Mouse (Mus musculus) v-Abl transformed pro-B cells (cell line): ENCODE data around the gene Lpp.

Source experiments
- in situ Hi-C, 2 experiments: fragments of 400-800 bp; cut with MboI; formaldehyde crosslinking; loops; one replicate each; pipeline ENCODE4 v1.15.1; 2025; ENCODE audit not compliant: unreplicated experiment in 2 of 2

Lpp gene

DNA sequence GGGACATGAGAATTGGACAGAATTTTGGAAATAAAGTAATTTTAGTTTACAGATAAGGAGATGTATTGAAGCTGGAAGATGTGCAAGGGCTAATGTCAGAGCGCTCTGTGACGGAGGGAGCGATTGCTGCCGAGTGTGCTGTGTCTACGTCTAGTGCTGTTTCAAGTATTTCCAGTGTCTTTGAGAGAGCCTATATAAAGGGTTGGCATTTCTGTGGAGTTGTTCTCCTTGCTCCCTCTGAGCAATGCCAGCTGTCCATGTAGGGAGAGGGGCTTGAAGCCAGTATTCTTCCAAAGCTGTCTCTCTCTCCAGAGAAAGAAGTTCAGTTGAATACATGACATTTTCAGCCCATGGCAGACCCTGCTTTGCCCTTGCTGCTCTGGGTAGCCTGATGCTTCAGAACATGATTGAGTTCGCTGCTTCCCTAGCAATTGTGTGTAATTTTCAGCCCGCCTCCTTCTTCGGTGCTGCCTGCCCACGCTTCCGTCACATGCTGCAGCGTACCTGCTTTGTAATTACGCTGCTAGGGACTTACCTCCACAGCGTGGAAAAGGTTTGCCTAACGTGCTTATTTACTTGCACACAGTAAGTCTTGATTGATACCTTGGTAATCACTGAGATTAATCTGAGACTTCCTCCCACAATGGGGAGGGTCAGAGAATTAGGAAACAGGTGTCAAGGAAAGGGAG lies 207.1 kb downstream of the Lpp start:
- in situ Hi-C loops, result no loop called here

- in situ Hi-C loops, result no loop called here
Observed at GRCm38 (mm10) chr16:24603342-24603741, 210.0 kb downstream of the Lpp start.

GRCm38 (mm10) chr16:24607896-24608457 lies 214.7 kb downstream of the Lpp start:
- in situ Hi-C loops, result no loop called here

- in situ Hi-C loops, result no loop called here
Observed at GRCm38 (mm10) chr16:24619458-24619857, 226.2 kb downstream of the Lpp start.

DNA sequence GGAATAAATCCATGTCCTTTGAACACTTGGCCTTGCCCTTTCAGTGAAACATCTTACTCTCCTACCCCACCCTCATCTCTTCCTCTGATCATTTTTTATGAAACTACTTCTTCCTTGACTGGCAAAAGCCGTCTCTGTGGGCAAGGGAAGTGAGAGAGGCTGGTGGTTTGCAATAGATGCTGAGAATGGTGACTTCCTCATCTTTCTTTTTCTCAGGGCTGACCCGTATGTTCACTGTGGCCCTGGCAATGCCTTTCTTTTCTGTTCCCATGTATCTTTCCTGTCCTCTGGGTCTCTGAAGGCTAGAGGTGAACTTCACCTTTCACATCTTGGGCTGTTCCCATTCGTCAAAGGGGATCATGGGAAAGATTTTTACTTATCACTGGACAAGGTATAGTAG lies 226.7 kb downstream of the Lpp start:
- in situ Hi-C loops, result loop anchor here (10.0 kb wide), 2 partner anchors 445 to 635 kb away; partner anchors contain the start of genes Bcl6 (in 1 of the 2) and Gm37419 (in 1 of the 2)

GRCm38 (mm10) chr16:24622226-24623194 lies 229.2 kb downstream of the Lpp start:
- in situ Hi-C loops, result loop anchor here (10.0 kb wide), 2 partner anchors 442 to 638 kb away; partner anchors contain the start of genes Bcl6 (in 1 of the 2) and Gm37419 (in 1 of the 2)

DNA sequence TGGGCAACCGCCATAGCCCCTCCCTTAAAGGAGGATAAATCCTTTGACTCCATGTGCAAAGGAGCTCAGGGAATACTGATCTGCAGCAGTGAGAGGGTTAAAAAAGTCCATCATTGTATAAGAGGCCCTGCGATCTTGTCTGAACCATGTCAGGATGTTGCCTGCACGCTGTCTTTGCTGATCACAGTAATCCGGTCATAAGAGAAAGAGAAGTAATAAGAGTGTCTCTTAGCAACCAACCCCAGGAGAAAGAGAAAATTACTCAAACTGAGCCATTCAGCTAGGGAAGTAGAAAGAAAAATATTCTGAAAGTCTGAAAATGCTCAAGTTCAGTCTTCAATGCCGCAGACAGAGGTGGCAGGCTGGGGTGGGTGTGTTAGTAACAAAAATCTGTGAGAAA lies 231.0 kb downstream of the Lpp start:
- in situ Hi-C loops, result loop anchor here (10.0 kb wide), 2 partner anchors 440 to 640 kb away; partner anchors contain the start of genes Bcl6 (in 1 of the 2) and Gm37419 (in 1 of the 2)

GRCm38 (mm10) chr16:24625576-24625975 lies 232.3 kb downstream of the Lpp start:
- in situ Hi-C loops, result loop anchor here (10.0 to 25.0 kb wide), 3 partner anchors 439 to 641 kb away; partner anchors contain the start of genes Bcl6 (in 1 of the 2) and Gm37419 (in 1 of the 2)

DNA sequence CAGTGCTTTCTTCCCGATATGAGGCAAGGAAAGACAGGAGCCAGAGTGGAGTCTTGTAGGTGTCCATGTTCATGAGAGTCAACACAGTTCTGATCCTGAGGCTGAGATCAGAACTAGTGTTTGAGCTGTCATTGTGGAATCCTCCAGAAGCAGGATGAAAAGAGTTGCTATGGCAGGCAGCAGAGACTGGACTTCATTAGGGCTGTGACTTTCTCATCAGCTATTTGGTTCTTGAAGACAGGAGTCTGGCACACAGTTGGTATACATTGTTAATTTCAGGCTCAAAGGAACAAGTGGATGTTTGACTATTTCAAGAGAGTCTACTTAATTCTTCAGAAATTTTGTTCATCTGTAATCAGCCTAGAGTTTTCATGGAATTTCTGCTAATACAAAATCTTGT lies 235.5 kb downstream of the Lpp start:
- in situ Hi-C loops, result loop anchor here (10.0 to 25.0 kb wide), 3 partner anchors 436 to 644 kb away; partner anchors contain the start of genes Bcl6 (in 1 of the 2) and Gm37419 (in 1 of the 2)

DNA sequence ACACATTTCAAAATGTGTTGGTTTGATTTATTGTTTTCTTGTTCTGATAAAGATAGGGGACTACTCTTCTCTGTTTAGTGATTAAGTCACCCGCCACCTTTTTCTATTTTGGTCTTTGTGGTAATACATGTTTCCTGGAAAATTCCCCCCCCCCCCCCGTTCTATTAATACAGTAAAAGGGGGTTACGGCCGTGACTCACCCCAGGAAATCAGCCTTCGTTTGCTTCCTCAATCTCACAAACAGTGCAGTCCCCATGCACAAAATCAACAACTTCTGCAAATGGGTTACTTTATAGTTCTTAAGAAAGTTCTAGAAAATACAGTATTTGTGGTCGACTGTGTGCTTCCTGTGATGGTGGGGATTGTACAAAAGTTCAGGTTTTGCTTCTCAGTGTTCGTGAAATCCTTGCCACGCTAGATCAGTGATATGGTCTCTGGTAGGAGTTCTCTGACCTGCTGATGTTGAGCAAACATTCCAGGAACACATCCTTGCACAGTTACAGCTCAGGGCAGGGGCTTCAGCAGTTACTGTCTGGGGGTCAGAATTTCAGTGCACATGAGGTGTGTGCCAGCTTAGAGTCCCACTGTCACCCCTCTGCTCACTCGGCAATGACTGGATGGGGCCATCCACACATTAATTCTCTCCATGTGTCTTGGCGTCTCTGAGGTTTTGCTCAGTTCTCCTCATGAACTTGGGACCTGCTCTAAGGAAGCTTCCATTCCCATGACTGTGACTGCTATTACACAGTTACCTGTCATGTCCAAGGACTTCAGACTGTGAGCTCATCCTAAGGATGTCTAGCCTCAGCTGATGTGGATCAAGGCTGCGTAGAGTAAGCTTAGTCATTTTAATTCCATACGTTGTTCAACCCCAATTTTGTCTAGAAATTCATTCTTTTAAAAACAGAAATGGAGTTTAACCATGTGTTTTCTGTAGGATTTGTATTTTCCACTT lies 236.2 kb downstream of the Lpp start:
- in situ Hi-C loops, result loop anchor here (10.0 to 25.0 kb wide), 3 partner anchors 435 to 645 kb away; partner anchors contain the start of genes Bcl6 (in 1 of the 2) and Gm37419 (in 1 of the 2)

DNA sequence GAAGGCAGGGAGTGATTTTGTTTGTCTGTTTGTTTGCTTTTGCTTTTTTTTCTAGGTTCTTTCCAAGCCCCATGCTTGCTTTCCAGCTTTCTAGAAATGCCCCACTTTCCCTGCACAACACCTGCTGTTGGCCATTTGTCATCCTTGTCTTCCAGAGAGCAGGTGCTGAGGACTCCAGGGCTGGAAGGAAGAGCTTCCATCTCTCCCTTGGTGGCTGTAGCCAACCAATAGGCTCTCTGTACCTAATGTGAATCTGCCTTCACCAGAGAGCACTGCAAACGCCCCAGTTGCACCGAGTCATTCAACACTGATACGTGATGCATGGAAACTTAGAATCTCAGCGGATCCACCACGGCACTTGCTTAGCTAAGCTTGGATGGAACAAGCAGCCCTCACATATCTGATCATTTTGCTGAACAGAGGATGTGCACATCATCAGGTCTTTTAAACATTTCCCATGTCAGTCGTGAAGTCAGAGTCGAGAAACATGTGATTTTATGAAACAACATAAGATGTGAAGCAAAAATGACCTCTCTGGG lies 242.1 kb downstream of the Lpp start:
- in situ Hi-C loops, result loop anchor here in 1 of 2 experiments (25.0 kb wide), 1 partner anchor 627 kb away; no protein-coding TSS in a partner anchor

DNA sequence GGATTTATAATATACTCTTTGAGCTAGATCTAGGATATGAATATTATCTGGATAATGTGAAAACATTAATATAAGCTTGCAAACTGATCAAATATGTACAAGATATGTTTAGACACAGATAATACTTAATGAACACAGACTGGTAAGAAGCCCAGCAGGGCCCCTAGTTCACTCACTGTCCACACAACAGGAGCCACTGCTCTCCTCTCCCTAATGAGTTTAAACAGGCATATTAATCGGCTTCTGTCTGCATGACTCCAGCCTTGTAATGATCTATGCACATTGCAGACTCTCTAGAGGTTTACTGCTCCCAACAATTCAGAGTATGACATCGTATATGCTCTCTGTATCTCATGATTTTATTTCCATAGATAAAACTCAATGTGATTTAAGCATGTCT lies 243.6 kb downstream of the Lpp start:
- in situ Hi-C loops, result loop anchor here in 1 of 2 experiments (25.0 kb wide), 1 partner anchor 625 kb away; no protein-coding TSS in a partner anchor

- in situ Hi-C loops, result loop anchor here in 1 of 2 experiments (25.0 kb wide), 1 partner anchor 621 kb away; no protein-coding TSS in a partner anchor
Observed at GRCm38 (mm10) chr16:24641003-24641797, 247.9 kb downstream of the Lpp start.

DNA sequence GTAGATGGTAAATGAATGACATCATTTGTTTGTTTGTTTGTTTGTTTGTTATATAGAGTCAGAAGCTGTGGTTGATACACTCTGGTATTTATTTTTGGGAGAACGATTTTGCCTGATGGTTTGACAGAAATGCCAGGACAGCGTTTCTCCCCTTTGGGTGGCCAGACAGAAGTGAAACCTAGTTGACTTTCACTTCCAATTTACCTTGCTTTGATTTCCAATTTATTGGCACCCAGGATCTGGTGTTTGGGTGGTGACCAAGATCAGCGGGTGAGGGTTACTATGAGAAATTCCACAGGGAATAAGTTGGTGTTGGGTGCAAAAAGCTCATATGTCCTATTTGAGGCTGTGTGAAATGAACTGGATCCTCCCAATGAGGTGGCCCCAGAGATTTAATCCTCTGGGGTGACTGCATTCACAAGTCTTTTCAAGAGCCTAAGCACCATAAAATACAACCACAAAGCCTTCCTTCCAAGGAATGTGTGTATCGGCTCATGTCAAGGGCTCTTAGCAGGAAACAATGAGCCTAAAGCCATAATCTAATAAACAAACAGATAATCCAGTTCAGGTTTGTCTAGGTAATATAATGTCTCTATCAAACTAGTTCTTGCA lies 249.8 kb downstream of the Lpp start:
- in situ Hi-C loops, result loop anchor here in 1 of 2 experiments (25.0 kb wide), 1 partner anchor 619 kb away; no protein-coding TSS in a partner anchor

GRCm38 (mm10) chr16:24644154-24644553 lies 250.8 kb downstream of the Lpp start:
- in situ Hi-C loops, result loop anchor here in 1 of 2 experiments (25.0 kb wide), 1 partner anchor 618 kb away; no protein-coding TSS in a partner anchor

GRCm38 (mm10) chr16:24644760-24645406 lies 251.6 kb downstream of the Lpp start:
- in situ Hi-C loops, result loop anchor here in 1 of 2 experiments (25.0 kb wide), 1 partner anchor 617 kb away; no protein-coding TSS in a partner anchor
